Mouse (Mus musculus) thymus, adult 2 months (tissue): Measurements from ENCODE around the gene Cyp4x1. TPM values are rescaled to one million over a fixed set of nuclear protein-coding genes. Genes with fewer than 3 reads are reported as not detected.
A peak's percentile ranks its signal among the peaks of the same experiment; 100 is the strongest.

Experiments used
- DNase-seq: peaks from one replicate; pipeline ENCODE4 v3.0.0; 2021
- H3K27ac ChIP-seq: fragments of 200-500 bp; 2 replicates; pipeline ENCODE4 v1.5.1; 2012; ENCODE audit warnings: low read length, control low read depth; ENCODE audit not compliant: control insufficient read depth, insufficient read depth
- H3K27me3 ChIP-seq: fragments of 200-500 bp; 2 replicates; pipeline ENCODE4 v1.6.1; 2012; ENCODE audit warnings: mild to moderate bottlenecking, low read length, moderate library complexity, mixed read lengths; ENCODE audit not compliant: control insufficient read depth, insufficient read depth
- H3K36me3 ChIP-seq: fragments of 200-500 bp; 2 replicates; pipeline ENCODE4 v1.6.1; 2012; ENCODE audit warnings: mild to moderate bottlenecking, low read length, moderate library complexity; ENCODE audit not compliant: control insufficient read depth, insufficient read depth
- H3K4me1 ChIP-seq: fragments of 200-500 bp; replicated peaks from 2 replicates; pipeline ENCODE4 v1.6.1; 2012; ENCODE audit warnings: low read length; ENCODE audit not compliant: control insufficient read depth, insufficient read depth
- H3K4me3 ChIP-seq: fragments of 200-500 bp; 2 replicates; pipeline ENCODE4 v1.5.1; 2012; ENCODE audit warnings: mild to moderate bottlenecking, low read length, control low read depth, moderate library complexity; ENCODE audit not compliant: control insufficient read depth, insufficient read depth
- CTCF ChIP-seq: fragments of 200-500 bp; IDR thresholded peaks from 2 replicates; pipeline ENCODE4 v1.5.1; 2012; ENCODE audit warnings: mild to moderate bottlenecking, control low read depth, low read length, moderate library complexity, borderline replicate concordance; ENCODE audit not compliant: control insufficient read depth, poor library complexity, insufficient read depth; ENCODE audit errors: extremely low read depth
- POLR2A ChIP-seq: fragments of 200-500 bp; IDR thresholded peaks from 2 replicates; pipeline ENCODE4 v1.6.1; 2012; ENCODE audit warnings: mild to moderate bottlenecking, low read length, control low read depth, moderate library complexity; ENCODE audit not compliant: control insufficient read depth, poor library complexity, insufficient read depth; ENCODE audit errors: extremely low read depth
- WGBS: fragments of 180-500 bp; shearing (Covaris S2); methylation state at CpG from one replicate; pipeline ENCODE4 v1.1.7; 2018; 5-methylcytosine and 5-hydroxymethylcytosine counted together
- polyA plus RNA-seq: library from polyadenylated mRNA; depleted of rRNA; stranded (reverse); fragments of >200 nt; gene quantifications from 2 replicates; pipeline ENCODE4 v1.2.3, GENCODE M21; 2012

Gene Cyp4x1
- polyA plus RNA-seq, 1 experiment: not detected

GRCm38 (mm10) chr4:115063518-115064239 is 70.4 kb downstream of the Cyp4x1 start:
- Histone ChIP-seq H3K27ac (no peak overlapping the region), H3K36me3 (no peaks in the 10 kb centered on the region), H3K27me3 (peaks cover 29% of the 10 kb centered on the region), H3K4me3 (peak overlapping the region; percentile 20; the same call in 1 of the 2 replicates), H3K4me1 (peaks cover 5% of the 10 kb centered on the region; the same call in 1 of the 2 replicates)
- 13% methylated on average over 31 of the region's 31 CpGs for WGBS
- DNase-seq: no peak
- TF ChIP-seq CTCF (no peak), POLR2A (no peak)

GRCm38 (mm10) chr4:115062875-115063517 is 71.1 kb downstream of the Cyp4x1 start:
- H3K36me3 ChIP-seq: no peaks in the 10 kb centered on the region
- 1% methylated on average over 58 of the region's 58 CpGs for WGBS
- peak overlapping the region; percentile 20; the same call in 1 of the 2 replicates for H3K4me3 ChIP-seq
- TF ChIP-seq CTCF (no peak), POLR2A (no peak)
- no peak overlapping the region for H3K27ac ChIP-seq
- peaks cover 5% of the 10 kb centered on the region; the same call in 1 of the 2 replicates for H3K4me1 ChIP-seq
- H3K27me3 ChIP-seq: peaks cover 34% of the 10 kb centered on the region
- DNase-seq: peak; percentile 26

GRCm38 (mm10) chr4:115062540-115062874 is 71.6 kb downstream of the Cyp4x1 start:
- TF ChIP-seq POLR2A: no peak
- no peak for TF ChIP-seq CTCF
- Histone ChIP-seq H3K4me3 (0 out of 2 replicates have a peak overlapping the region, but pooled peaks have one; percentile 20), H3K4me1 (peaks cover 5% of the 10 kb centered on the region; the same call in 1 of the 2 replicates), H3K36me3 (no peaks in the 10 kb centered on the region), H3K27me3 (peaks cover 38% of the 10 kb centered on the region), H3K27ac (no peak overlapping the region)
- no peak for DNase-seq
- WGBS: 1% methylated on average over 9 of the region's 9 CpGs

DNA sequence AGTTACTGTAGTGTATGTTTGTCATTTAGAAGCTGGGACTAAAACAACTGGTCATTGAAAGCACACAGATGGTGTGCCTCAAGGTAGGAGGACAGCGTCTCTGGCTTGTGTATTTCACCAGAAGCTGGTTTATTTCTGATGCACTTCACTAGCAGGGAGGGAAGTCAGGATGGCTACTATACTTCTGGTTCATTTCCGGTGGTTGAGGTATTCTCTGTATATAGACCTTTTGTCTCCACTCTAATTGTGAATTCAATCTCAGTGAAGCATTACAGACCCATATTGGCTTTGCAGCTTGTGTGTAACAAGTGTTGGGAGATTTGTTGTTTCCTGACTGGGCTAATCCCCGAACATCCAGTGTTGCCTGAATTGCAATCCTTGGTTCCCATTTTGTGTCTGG is 73.3 kb downstream of the Cyp4x1 start:
- Histone ChIP-seq H3K27me3 (peaks cover 50% of the 10 kb centered on the region), H3K4me3 (no peak overlapping the region), H3K27ac (no peak overlapping the region), H3K36me3 (no peaks in the 10 kb centered on the region), H3K4me1 (peaks cover 12% of the 10 kb centered on the region; the same call in 1 of the 2 replicates)
- DNase-seq: no peak
- WGBS: 40% methylated on average over 3 of the region's 3 CpGs
- no peak for TF ChIP-seq CTCF
- TF ChIP-seq POLR2A: no peak

GRCm38 (mm10) chr4:115059871-115060270 is 74.2 kb downstream of the Cyp4x1 start:
- no peak overlapping the region for H3K27ac ChIP-seq
- H3K36me3 ChIP-seq: no peaks in the 10 kb centered on the region
- WGBS: 79% methylated on average over 12 of the region's 12 CpGs
- DNase-seq: no peak
- TF ChIP-seq CTCF (no peak), POLR2A (no peak)
- H3K4me3 ChIP-seq: no peak overlapping the region
- peaks cover 12% of the 10 kb centered on the region; the same call in 1 of the 2 replicates for H3K4me1 ChIP-seq
- H3K27me3 ChIP-seq: peaks cover 52% of the 10 kb centered on the region

DNA sequence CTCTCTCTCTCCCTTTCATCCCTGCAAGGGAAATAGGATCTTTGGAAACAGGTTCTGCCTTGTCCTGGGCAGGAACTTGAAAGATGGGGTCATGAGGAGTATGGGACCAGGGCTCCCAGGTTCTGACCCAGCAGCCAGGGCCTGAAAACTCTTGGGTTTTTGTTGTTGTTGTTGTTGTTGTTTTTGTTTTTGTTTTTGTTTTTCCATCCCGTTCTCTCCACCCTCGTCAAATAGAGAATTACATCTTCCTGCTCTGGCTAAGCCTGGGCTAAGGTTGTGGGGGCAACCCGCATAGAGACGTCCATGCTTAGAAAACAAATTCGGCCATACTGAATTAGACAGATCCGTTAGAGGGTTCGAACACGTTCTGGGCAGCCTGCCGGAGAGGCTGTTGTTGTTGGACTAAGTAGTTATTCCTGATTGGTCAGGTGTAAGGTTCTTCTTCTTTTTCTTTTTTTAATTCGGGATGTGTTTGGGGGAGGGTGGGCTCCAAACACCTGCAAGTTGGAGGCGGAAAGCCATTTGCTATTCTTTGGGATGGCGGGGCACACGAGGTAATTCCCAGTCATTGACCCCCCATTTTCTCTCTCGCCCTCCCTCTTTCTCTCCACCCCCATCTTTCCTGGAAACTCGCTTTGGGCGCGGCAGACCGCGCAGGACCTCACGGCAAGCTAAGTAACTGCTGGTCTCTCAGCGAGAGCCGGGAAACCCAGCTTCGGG is 75.0 kb downstream of the Cyp4x1 start:
- peaks cover 54% of the 10 kb centered on the region for H3K27me3 ChIP-seq
- H3K36me3 ChIP-seq: no peaks in the 10 kb centered on the region
- H3K27ac ChIP-seq: no peak overlapping the region
- no peak overlapping the region for H3K4me3 ChIP-seq
- no peak for TF ChIP-seq POLR2A
- no peak for TF ChIP-seq CTCF
- no peak for DNase-seq
- H3K4me1 ChIP-seq: peaks cover 12% of the 10 kb centered on the region; the same call in 1 of the 2 replicates
- 34% methylated on average over 23 of the region's 23 CpGs for WGBS
